Mouse (Mus musculus) T-helper 17 cell (primary cell): ENCODE data around the gene Arl16.
"Not testable (repeated sequence)": the region's sequence is repeated elsewhere in the genome, so short reads cannot be mapped to it uniquely, and the experiment has no call there.

Source experiments
- in situ Hi-C, 2 experiments: fragments of 300-600 bp; cut with MboI, MseI; formaldehyde crosslinking; loops; 1 replicate in 1 of 2; 2 replicates in 1 of 2; pipeline ENCODE4 v1.15.1; 2025; ENCODE audit warnings: high pct_unique_total_duplicates in 2 of 2

Arl16 gene

DNA sequence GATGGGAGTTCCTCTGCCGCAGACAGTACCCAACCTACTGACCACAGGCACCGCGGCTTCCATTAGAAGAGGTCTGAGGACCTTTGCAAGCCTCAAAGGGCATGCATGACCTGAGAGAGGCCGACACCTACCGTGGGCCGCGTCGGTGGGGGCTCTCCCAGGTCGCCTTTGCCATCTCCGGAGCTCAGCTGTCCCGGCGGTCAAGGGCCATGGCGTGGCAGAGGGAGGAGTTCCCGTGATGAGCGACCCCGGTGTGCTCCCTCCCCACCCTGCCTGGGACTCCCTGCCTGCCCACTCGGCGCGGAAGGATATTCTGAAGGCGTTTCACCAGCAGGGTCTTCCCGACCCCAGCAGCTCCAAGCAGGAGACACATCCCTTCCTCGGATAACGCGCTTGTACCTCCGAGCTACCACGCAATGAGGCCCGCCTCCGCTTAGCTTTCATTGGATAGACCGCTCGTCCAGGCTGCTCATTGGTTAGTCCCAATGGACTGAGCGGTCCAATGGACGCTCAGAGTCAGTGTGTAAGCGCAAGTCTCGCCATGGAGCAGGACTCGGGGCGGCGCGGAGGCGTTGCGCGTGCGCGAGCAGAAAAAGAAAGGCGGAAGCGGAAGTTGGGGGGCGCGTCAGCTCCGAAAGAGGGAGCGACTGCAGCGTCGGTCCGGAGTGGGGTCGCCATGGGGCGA lies at the start of gene Arl16:
Gene Arl16, minus strand, starts transcription at position 557 of the 685 bp plus-strand sequence.
- in situ Hi-C loops = no loop called here

DNA sequence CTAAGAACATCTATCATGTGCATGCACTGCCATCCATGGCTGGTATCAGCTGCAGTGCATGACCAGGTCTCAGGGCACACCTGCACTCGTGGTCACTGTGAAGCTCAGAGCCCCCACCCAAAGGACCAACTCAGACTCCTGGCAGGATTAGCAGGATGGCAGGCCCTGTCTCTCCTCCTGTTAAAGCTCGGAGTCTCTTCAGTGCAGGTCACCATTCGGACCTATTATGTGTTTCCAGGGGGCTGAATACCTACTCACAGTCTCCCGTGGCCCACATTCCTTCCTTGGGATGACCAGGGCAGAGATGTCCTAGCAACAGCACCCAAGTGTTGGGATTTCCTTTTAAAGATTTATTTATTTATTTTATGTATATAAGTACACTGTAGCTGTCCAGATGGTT lies 49.7 kb upstream of the Arl16 start:
- in situ Hi-C loops = no loop called here

DNA sequence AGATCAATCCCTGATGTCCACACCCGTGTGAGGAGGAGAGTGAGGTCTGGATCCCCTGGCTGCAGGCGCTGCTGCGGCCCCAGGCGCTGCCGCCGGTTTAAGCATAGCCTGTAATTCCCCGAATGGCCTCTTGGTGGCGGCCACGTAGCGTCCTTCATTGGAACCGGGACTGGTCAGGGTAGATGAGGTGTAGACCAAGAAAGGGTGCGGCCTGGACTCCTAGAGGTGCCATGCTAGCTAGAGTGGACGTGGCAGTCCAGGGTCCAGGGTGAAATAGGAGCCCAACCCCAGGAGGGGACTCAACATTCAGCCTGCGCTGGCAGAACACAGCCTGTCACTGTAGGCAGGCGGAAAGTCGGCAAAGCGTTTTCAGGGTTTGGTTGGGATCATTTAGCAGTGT lies 48.2 kb upstream of the Arl16 start:
- in situ Hi-C loops = no loop called here

DNA sequence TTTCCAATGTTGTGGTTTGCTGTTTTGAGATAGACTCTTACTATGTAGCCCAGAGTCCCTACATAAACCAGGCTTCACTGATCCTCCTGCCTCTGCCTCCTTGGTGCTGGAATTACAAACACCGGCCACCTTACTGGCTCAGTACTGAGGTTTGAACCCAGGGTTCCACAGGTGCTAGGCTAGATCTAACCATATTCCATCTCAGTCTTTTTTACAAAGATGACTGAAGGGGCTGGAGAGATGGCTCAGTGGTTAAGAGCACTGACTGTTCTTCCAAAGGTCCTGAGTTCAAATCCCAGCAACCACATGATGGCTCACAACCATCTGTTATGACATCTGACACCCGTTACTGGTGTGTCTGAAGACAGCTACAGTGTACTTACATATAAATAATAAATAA lies 46.9 kb upstream of the Arl16 start:
- in situ Hi-C loops = not testable (repeated sequence)

DNA sequence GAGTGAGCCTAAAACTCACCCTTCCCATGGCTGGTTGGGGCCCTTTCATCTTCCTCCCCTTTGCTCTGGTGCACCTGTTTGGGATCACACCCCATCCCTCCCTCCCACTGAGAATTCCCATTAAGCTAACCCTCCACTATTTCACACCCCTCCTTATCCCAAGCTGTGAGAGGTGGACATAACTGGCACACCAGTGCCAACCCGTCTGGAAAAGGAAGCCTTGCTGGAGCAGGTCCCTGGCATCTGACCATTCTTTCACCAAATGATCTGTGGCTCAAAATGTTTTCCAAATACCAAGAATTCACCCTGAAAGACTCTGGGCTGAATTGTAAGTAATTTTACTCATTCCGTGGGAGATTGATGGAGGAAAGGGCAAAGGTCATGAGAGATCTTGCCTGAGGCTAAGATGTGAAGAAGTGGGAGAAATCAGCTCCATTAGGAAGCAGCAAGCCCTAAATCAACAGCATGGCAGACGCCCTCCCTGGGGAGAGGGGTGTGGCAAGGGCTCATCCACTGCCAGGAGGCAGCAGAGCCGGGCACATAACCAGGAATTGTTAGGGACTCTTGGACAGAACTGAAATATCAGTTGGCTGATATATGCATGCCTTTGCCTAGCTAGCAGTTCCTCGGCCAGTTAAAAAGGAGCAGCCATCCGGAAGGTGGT lies 45.5 kb upstream of the Arl16 start:
- in situ Hi-C loops = no loop called here

DNA sequence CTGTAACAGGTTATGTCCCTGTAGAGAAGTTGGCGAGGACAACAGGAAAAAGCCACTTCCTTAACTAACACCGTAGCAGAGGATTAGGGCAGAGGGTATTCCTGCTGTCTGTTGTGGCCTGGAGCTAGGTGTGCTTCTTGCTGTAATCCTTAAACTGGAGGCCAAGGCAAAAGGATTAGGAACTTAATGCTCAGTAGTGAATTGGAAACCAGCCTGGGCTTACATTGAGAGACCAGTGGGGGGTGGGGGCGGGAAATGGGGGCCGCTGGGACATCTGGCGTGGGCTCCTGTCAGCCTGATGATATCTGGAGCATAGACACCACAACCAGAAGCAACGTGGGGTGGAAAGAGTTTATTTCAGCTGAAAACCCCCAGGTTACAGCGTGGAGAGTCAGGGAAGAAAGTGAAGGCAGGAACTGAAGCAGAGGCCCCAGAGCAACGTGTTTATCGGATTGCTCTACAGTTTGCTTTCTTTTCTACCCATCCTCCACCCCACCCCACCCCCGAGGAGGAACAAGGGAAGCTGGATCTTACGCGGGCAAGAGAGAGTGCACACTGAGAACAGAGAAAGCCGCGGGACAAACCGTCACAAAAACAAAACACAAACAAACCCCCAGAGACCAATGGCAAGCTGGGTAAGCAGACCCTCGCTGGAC lies 43.1 kb upstream of the Arl16 start:
- in situ Hi-C loops = no loop called here

DNA sequence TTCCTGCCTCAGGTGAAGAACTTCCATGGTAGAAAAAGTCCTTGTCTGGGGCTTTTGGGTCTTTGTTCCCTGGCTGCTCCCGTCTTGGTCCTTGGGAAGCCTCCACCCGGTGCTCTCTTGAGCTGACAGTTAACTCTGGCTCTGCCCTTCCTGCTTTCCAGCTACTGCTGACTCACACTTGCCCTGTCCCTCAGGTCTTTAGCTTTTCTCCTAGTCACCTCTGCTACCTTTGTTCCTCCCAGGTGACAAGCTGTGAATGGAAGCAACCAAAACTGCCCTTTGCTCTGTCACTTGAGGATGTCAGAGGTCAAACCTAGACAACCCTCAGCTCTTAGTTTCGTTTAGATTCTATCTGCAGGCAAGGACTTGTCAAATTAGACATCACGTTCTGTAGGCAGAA lies 42.5 kb upstream of the Arl16 start:
- in situ Hi-C loops = no loop called here

DNA sequence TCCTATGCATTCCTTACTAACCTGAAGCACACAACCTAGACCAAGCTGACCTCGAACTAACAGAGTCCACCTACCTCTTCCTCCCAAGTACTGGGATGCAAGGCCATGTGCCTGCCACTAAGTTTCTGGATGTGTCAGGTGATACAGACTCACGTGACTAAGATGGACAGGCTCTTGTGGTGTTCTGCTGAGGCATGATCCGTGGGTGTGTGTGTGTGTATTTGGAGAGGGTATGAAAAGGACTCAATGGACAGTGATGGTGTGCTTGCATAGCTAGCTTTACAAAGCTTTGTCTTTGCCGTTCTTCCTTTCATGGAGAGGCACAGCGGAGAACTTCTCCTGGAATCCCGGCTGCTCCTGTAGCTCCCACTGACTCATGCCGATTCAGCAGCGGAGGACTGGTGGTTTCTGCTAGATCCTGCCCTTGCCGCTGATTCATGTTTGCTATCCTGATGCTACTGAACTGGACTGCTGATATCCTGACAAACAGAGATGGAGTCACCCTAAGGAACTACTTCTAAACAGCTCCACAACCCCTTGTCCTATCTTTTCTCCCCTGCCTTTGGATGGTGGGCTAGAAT lies 41.0 kb upstream of the Arl16 start:
- in situ Hi-C loops = no loop called here

DNA sequence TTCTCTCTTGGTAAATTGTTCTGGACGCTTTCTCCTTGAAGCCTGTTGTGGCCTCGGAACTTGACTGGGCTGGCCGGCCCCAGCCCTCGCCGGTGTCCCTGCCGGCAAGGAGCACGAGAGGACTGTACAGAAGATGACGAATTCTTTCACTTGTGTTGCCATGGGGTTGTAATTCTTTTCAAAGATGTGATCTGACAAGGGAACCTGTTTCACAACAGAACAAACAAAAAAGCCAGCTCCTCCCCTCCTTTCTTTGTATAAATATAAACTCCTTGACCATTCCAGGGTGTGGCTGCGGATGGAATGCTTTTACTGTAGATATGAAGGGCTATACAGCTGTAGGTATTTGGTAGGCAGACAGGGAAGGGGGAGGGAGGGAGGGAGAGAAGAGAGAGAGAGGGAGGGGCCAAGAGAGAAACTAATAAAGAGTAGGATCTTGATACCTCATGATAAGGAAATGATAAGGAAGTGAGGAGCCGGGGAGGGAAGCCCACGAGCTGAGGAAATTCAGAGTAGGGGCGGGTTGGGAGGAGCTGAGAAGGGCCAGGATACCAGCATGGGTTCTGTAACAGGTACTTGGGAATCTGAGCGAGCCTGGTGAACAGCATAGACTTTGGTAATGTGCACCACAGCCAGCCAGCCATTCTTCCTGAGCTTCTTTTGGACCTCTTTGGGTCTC lies 40.3 kb upstream of the Arl16 start:
- in situ Hi-C loops = no loop called here

DNA sequence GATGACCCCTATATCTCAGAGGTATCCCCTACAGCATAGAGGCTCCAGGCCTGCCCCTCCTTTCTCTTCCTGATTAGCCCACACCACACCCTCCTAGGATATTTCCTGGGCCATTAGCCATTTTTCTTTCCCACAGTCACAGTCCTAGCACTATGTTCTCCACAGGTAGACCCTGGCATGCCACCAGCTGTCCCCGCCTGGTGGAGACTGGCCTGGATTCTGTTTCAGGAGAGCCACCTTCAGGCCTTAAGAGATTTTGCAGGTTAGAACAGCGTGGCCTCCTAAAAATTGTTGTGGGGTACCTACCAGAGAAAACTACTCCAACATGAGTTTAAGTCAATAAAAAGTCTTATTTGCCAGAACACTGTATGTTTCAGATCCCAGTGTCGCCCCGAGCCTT lies 39.5 kb upstream of the Arl16 start:
- in situ Hi-C loops = no loop called here

DNA sequence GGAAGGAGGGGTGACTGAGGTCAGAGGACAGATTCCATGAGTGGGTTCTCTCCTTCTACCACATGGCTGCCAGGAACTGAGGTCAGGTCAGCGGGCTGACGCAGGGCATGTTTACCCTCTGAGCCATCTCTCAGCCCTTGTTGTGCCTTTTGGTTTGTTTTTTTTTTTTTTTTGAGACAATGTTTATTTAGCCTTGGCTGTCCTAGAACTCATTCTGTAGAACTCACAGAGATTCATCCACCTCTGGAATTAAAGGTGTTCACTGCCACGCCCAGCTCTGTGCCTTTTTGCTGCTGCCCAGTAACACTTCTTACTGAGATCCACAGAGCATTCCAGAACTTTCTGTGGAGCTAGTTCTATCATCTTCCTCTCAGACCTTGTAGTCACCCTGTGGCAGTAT lies 38.3 kb upstream of the Arl16 start:
- in situ Hi-C loops = no loop called here

DNA sequence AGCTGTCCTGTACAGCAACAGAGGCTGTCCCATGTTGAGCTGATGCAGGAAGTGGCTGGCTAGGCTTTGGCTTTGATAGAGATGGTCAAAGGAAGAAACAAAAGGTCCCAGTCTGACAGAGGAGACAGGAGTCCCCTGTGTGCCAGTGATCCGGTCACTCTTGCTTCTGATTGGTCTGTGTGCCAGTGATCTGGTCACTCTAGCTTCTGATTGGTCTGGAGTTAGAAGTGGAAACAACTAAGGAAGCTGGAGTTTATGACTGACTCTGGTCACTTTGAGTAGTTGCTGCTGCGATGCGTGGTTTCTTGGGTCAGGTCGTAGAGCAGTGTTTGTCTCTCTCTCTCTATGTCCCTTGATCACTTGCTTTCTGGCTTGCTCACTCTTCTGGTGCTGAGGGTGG lies 34.3 kb upstream of the Arl16 start:
- in situ Hi-C loops = no loop called here

DNA sequence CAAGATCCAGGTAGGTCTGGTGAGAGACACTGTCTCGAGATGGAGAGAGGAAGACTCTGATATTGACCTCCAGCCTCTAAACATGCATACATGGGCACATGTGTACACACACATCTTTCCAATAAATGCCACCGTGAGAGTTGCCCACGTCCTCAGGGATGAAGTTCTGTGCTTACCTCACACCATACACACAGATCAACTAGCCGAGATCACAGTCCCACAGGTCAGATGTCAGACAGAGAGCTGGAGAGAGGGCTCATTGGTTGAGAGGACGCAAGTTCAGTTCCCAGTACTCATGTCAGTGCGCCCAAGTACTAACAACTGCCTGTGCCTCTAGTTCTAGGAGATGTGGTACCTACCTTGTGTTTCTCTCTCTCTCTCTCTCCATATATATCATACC lies 33.6 kb upstream of the Arl16 start:
- in situ Hi-C loops = no loop called here

DNA sequence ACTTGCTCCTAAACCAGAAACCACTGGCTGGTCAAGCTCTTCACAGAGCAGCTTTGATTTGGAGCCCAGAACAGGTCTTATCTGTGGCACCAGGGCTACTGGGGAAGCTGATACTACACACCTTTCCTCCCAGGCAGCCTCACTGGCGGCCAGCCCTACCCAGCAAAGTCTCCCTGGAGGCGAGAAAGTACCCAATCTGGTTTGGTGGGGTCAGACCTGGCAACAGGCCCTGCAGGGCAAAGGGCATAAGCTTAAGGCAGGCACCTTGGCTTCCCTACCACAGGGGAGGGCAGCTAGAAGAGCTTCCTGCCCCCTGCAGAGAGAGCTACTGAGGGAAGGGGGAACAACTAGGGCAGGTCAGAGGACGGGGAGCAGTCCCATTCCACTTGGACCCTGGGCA lies 33.0 kb upstream of the Arl16 start:
- in situ Hi-C loops = no loop called here

DNA sequence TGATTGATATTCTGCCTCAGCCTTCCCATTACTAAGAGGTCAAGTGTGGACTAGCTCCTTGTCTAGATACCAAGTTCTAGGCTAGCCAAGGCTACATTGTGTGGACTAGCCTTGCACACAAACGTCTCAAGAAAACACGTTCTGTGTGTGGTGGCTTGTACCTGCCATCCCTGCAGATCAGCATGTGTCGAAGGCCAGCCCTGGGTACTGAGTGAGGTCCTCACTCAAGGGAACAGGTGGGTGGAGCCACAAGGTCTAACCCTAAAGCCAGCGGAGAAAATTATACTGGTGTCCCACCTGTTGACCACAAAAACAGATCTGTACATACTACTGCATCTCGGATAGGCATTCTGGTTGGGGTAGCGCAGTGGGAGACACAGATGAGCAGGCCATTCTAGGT lies 32.5 kb upstream of the Arl16 start:
- in situ Hi-C loops = no loop called here

DNA sequence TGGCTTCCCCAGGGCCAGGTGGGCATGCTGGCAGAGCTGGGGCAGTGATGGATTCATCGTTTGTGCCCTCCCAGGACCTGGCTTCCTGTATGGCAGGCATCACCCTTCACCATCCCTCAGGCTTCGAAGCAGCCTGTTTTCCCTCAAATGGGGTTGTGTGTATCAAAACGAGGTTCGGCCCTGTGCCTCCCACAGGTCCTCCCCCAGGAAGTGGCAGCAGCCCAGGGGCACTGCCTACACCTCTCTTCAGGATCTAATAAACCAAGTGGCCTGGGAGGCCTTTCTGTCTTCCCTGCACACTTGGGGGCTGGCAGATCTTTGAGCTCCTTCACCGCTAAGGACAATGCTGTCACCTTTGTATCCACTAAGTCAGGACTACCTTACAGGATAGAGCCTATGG lies 31.5 kb upstream of the Arl16 start:
- in situ Hi-C loops = no loop called here

DNA sequence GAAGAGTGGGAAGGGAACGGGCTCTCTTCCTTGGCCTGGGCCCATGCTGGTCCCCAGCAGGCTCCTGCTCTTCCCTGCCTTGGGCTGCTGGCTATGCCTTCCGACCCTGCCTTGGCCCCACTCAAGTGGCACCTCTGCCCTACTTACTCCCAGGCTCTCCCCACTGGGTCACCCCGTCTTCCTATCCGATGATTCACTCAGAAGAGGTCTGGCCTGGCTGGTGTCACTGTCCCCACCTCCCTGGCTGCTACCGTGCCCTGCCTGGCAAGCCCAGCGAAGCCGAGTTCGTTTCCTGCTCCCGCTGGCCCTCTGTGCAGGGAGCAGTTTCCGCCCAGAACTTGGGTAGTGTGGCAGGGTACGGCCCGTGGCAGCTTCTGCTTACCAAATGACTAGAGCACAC lies 30.8 kb upstream of the Arl16 start:
- in situ Hi-C loops = no loop called here

DNA sequence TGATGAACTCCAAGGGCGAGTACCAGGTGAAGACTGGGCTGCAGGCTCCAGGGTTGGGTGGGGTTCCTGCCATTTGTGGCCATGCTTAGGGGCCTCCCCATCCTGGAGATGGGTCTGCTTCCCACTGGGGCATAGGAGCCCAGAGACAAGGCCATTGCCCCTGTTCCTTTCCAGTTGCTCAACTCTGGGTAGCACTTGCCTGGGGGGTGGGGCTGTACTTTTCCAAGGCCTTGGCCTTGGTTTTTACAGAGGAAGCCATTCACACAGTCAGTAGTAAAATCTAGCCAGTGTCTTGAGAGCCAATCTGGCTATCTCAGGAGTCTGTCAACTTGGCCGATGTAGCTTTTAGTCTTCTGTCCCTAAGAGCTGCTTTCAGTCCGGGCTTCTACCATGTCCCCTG lies 30.0 kb upstream of the Arl16 start:
- in situ Hi-C loops = no loop called here

DNA sequence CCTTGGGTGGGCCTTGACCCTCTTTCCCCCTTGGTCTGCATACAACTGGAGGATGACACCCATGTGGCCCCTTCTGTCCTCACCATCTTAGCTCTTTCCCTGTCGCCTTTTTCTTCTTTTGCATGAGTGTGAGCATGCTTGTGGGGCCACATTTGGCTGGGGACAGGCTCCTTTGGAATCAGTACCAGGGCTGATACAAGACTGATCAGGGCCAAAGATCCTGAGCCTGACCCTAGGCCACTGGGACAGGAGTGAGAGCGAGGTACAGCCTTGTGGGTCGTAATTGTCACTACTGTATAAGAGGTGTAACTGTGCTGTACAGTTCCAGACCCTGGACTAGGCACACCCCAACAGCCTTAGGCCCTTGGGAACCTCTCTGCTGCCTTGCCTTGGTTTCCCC lies 26.5 kb upstream of the Arl16 start:
- in situ Hi-C loops = no loop called here

DNA sequence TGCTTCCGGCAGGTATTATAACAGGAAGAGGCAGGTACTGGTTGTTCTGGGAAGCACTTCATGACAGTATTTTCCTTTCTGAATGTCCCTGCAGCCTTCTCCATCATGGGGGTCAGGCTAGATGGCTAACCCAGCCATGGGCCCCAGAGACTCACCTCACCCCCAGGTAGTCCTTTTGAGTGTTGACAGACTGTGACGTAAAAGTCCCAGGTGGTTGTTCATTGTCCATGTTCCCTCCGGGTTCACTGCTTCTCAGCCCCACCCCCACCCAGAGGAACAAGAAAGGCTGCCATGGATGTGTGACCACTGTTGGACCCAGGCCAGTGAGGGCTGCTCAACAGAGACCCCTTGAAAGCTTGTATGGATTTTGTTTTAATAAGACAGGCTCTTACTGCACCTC lies 25.9 kb upstream of the Arl16 start:
- in situ Hi-C loops = no loop called here

DNA sequence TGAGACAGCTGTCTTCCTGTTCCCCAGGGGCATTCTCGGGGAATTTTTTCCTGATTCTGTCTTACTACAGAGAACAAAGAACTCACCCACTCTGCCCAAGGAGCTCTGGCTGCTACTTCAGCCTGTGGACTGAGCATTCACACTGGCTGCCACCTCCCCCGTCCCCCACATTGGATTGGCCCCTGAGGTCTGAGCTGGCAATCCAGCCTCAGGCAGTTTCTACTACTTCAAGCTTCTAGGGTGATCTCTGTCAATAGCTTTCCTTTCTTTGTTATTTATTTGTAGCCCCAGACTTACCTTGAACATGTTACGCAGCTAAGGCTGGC lies 25.4 kb upstream of the Arl16 start:
- in situ Hi-C loops = no loop called here
